Mouse (Mus musculus): ENCODE results near the gene Tiam2.

DNA sequence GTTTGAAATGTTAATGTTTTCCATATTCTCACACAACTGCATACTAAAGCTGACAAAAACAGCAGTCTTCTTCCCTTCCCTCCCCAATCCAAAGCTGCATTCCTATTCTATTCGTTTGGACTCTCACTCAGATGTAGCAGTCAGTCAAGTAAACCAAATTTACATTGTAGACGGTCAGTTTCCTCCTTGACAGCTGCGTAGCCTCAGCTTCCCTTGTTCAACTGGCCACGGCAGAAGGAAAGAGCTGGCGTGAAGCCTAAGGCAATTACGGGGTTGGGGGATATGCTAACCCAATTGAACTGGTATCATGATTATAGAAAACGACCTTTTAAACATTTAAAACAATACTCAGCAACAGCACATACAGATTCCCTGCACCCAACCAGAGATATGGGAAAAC lies 221.4 kb downstream of the Tiam2 start:
- TF ChIP-seq CTCF (IDR thresholded peaks at IDR 0.05; ENCODE audit: control insufficient read depth, insufficient read depth, low read length) (no peak), POLR2A (IDR thresholded peaks at IDR 0.05; ENCODE audit: borderline replicate concordance, control insufficient read depth, low read depth, low read length) (no peak)

Data from bone marrow, adult 2 months (tissue).